Mouse (Mus musculus): ENCODE results near the gene Nfkb1. TPM values are rescaled to one million over a fixed set of nuclear protein-coding genes. Genes with fewer than 3 reads are reported as not detected.

Nfkb1 gene
- polyA plus RNA-seq, 2 experiments, result 26.9 to 55.4 TPM

DNA sequence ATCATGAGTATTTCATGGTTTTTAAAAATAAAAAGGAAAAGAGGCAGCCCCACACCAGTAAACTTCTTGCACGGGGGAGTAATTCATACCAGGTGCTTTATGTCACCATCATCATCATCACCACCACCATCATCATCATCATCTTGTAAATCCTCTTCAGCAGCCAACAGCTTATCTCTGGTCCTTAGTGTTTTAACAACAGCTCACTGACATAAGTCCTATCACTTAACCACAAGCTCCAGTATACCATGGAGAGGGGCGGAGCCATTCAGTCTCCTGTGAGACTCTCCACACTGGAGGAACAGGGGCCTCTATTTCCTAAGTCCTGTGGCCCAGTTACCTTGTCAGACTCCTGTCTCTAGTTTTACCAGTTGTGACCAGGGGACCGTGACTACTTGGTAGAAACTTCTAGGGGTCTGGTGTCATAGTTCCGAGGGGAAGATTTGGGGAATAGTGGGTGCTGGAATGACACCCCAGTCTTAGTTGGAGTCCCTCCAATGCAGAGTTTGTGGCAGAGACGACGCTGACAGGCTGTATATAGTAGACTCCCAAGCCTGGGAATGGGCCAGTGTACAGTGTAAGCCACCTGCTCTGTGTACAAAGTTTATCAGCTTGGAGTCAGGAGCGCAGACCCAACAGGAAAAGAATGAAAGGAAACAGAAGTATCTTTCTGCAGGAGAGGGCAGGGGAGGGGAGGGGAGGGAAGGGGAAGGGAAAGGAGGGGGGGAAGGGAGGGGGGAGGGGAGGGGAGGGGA is 35.4 kb upstream of the Nfkb1 start:
- H3K9ac ChIP-seq (ENCODE audit: low read depth, low read length, severe bottlenecking), result no peak overlapping the region
- H3K4me1 ChIP-seq (ENCODE audit: control insufficient read depth, insufficient read depth, low read length), result no peaks in the 10 kb centered on the region
- H3K9me3 ChIP-seq (ENCODE audit: control insufficient read depth, low read length), result no peaks in the 10 kb centered on the region
- H3K27ac ChIP-seq (replicated peaks; ENCODE audit: low read depth, low read length), result no peak overlapping the region
- no peak for DNase-seq (ENCODE audit: low spot score)
- no peak overlapping the region for H3K4me3 ChIP-seq (replicated peaks; ENCODE audit: low read length)
- TF ChIP-seq POLR2A (IDR thresholded peaks at IDR 0.05; ENCODE audit: borderline replicate concordance, extremely low read depth, insufficient read depth, insufficient read length), result no peak
- no peaks in the 10 kb centered on the region for H3K36me3 ChIP-seq (ENCODE audit: control insufficient read depth, insufficient read depth, low read length)
- no peaks in the 10 kb centered on the region for H3K27me3 ChIP-seq (ENCODE audit: control insufficient read depth, insufficient read depth, low read length)
- 79% methylated on average over 7 of the region's 7 CpGs for WGBS
- no peak overlapping the region for H3K4me2 ChIP-seq (replicated peaks; ENCODE audit: low read depth, low read length, severe bottlenecking)
- no peak for ATAC-seq (ENCODE audit: low FRiP score, low read depth)

DNA sequence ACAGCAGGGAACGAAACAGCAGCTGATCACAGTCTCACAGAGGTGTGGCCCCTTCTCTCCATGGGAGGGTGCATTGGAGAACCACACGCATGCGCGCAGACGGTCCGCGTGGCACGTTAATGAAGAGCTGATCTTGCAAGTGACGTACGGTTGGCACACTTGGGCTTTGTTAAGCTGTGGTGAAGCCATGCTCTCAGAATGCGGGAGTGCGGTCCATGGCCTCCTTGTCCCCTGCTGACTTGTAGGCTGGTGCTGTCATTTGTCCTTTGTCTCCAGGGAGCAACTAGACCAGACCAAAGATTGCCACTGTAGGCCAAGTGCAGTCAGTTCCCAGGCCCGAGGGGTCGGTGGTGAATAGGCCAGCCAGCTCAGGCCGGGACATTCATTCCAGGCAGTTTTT is 34.7 kb upstream of the Nfkb1 start:
- H3K36me3 ChIP-seq (ENCODE audit: control insufficient read depth, insufficient read depth, low read length), result no peaks in the 10 kb centered on the region
- no peak for TF ChIP-seq POLR2A (IDR thresholded peaks at IDR 0.05; ENCODE audit: borderline replicate concordance, extremely low read depth, insufficient read depth, insufficient read length)
- no peaks in the 10 kb centered on the region for H3K9me3 ChIP-seq (ENCODE audit: control insufficient read depth, low read length)
- whole genome bisulfite sequencing, result 89% methylated on average over 15 of the region's 15 CpGs
- H3K4me3 ChIP-seq (replicated peaks; ENCODE audit: low read length), result no peak overlapping the region
- H3K27me3 ChIP-seq (ENCODE audit: control insufficient read depth, insufficient read depth, low read length), result no peaks in the 10 kb centered on the region
- ATAC-seq (ENCODE audit: low FRiP score, low read depth) (no peak), DNase-seq (ENCODE audit: low spot score) (no peak)
- H3K4me2 ChIP-seq (replicated peaks; ENCODE audit: low read depth, low read length, severe bottlenecking), result no peak overlapping the region
- no peaks in the 10 kb centered on the region for H3K4me1 ChIP-seq (ENCODE audit: control insufficient read depth, insufficient read depth, low read length)
- no peak overlapping the region for H3K27ac ChIP-seq (replicated peaks; ENCODE audit: low read depth, low read length)
- no peak overlapping the region for H3K9ac ChIP-seq (ENCODE audit: low read depth, low read length, severe bottlenecking)

DNA sequence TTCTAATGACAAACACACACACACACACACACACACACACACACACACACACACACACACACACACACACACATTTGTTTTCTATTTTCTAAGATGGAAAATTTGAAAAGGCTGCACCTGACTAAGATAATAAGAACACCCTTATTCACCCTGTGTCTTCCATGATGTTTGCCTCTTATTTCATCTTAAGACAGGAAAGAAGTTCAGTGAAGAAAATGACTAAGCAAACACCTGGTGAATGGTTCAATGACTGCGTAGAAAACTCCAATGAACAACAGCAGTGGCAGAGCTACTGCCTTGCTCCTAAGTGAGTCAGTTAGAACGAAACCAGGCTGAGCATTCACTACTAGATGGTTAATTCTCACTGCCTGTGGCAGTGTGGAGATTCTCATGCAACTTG is 30.8 kb upstream of the Nfkb1 start:
- ATAC-seq (ENCODE audit: low FRiP score, low read depth), result no peak
- H3K4me3 ChIP-seq (replicated peaks; ENCODE audit: low read length), result no peak overlapping the region
- TF ChIP-seq POLR2A (IDR thresholded peaks at IDR 0.05; ENCODE audit: borderline replicate concordance, extremely low read depth, insufficient read depth, insufficient read length), result no peak
- no peak for DNase-seq (ENCODE audit: low spot score)
- H3K27ac ChIP-seq (replicated peaks; ENCODE audit: low read depth, low read length), result no peak overlapping the region
- H3K36me3 ChIP-seq (ENCODE audit: control insufficient read depth, insufficient read depth, low read length), result no peaks in the 10 kb centered on the region
- H3K27me3 ChIP-seq (ENCODE audit: control insufficient read depth, insufficient read depth, low read length), result no peaks in the 10 kb centered on the region
- no peaks in the 10 kb centered on the region for H3K9me3 ChIP-seq (ENCODE audit: control insufficient read depth, low read length)
- H3K9ac ChIP-seq (ENCODE audit: low read depth, low read length, severe bottlenecking), result no peak overlapping the region
- WGBS, result 73% methylated on average over 2 of the region's 2 CpGs
- H3K4me1 ChIP-seq (ENCODE audit: control insufficient read depth, insufficient read depth, low read length), result no peaks in the 10 kb centered on the region
- H3K4me2 ChIP-seq (replicated peaks; ENCODE audit: low read depth, low read length, severe bottlenecking), result no peak overlapping the region

DNA sequence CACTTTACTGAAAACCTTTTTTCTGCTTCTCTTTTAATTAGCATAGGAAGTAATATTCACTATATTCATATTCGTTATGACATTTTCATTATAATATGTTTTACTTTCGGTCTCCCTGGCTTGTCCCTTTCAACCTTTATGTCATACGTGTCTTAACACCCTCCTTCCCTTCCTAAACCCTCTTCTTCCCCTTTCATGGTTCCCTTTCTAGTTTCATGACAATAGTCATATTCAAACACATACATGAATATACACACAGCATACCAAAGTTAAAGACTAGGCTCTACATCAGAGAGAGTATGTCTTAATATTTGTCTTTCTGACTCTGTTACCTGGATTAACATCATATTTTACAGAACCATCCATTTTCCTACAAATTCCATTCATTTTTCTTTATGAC is 28.6 kb upstream of the Nfkb1 start:
- 85% methylated on average over 3 of the region's 3 CpGs for WGBS
- H3K4me2 ChIP-seq (replicated peaks; ENCODE audit: low read depth, low read length, severe bottlenecking), result no peak overlapping the region
- no peak overlapping the region for H3K9ac ChIP-seq (ENCODE audit: low read depth, low read length, severe bottlenecking)
- TF ChIP-seq POLR2A (IDR thresholded peaks at IDR 0.05; ENCODE audit: borderline replicate concordance, extremely low read depth, insufficient read depth, insufficient read length), result no peak
- no peaks in the 10 kb centered on the region for H3K27me3 ChIP-seq (ENCODE audit: control insufficient read depth, insufficient read depth, low read length)
- no peak overlapping the region for H3K4me3 ChIP-seq (replicated peaks; ENCODE audit: low read length)
- DNase-seq (ENCODE audit: low spot score) (no peak), ATAC-seq (ENCODE audit: low FRiP score, low read depth) (no peak)
- no peaks in the 10 kb centered on the region for H3K36me3 ChIP-seq (ENCODE audit: control insufficient read depth, insufficient read depth, low read length)
- H3K9me3 ChIP-seq (ENCODE audit: control insufficient read depth, low read length), result no peaks in the 10 kb centered on the region
- H3K4me1 ChIP-seq (ENCODE audit: control insufficient read depth, insufficient read depth, low read length), result no peaks in the 10 kb centered on the region
- no peak overlapping the region for H3K27ac ChIP-seq (replicated peaks; ENCODE audit: low read depth, low read length)

DNA sequence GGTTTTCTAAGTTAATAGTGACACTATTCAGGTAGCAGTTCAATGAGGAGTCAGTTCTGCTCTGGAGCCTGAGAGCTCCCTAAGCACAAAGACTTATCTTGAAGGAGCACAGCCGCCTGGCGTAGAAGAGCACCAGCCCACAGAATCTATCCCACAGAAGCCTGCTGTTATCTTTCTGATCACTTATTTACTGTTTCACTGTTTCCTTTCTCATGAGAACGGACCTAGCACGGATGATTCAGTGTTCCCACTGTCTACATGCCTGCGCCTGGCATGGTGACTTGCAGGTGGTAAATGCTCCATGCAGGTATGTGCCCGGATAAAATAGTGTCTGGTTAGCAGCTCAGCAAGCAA is 27.8 kb upstream of the Nfkb1 start:
- H3K27ac ChIP-seq (replicated peaks; ENCODE audit: low read depth, low read length), result no peak overlapping the region
- H3K9me3 ChIP-seq (ENCODE audit: control insufficient read depth, low read length), result no peaks in the 10 kb centered on the region
- no peak for DNase-seq (ENCODE audit: low spot score)
- no peaks in the 10 kb centered on the region for H3K4me1 ChIP-seq (ENCODE audit: control insufficient read depth, insufficient read depth, low read length)
- no peaks in the 10 kb centered on the region for H3K36me3 ChIP-seq (ENCODE audit: control insufficient read depth, insufficient read depth, low read length)
- no peak overlapping the region for H3K9ac ChIP-seq (ENCODE audit: low read depth, low read length, severe bottlenecking)
- H3K4me2 ChIP-seq (replicated peaks; ENCODE audit: low read depth, low read length, severe bottlenecking), result no peak overlapping the region
- TF ChIP-seq POLR2A (IDR thresholded peaks at IDR 0.05; ENCODE audit: borderline replicate concordance, extremely low read depth, insufficient read depth, insufficient read length), result no peak
- 77% methylated on average over 6 of the region's 6 CpGs for WGBS
- no peaks in the 10 kb centered on the region for H3K27me3 ChIP-seq (ENCODE audit: control insufficient read depth, insufficient read depth, low read length)
- ATAC-seq (ENCODE audit: low FRiP score, low read depth), result no peak
- no peak overlapping the region for H3K4me3 ChIP-seq (replicated peaks; ENCODE audit: low read length)
